Mouse (Mus musculus) MEL (cell line): ENCODE data around the gene Ablim2. TPM values are rescaled to one million over a fixed set of nuclear protein-coding genes. Genes with fewer than 3 reads are reported as not detected.

Source experiments
- DNase-seq: peaks from one replicate; pipeline ENCODE4 v3.0.0; 2011; ENCODE audit warnings: low read depth, low spot score
- H3K27ac ChIP-seq: 2 replicates; pipeline ENCODE4 v1.5.1; 2012; ENCODE audit warnings: low read depth, mild to moderate bottlenecking, control low read depth, low read length, moderate library complexity; ENCODE audit not compliant: control insufficient read depth
- H3K27me3 ChIP-seq, 2 experiments: fragments of 150-350 bp in 1 of 2; sonication (generic) in 1 of 2; 2 replicates each; pipeline ENCODE4 v1.6.1; 2012; ENCODE audit warnings: low read length in 2 of 2, mild to moderate bottlenecking in 2 of 2, improper control_type of control experiment in 1 of 2, moderate library complexity in 1 of 2; ENCODE audit not compliant: insufficient read depth in 2 of 2, control insufficient read depth in 1 of 2
- H3K36me3 ChIP-seq, 2 experiments: 2 replicates each; pipeline ENCODE4 v1.6.1; 2012 to 2014; ENCODE audit warnings: low read length in 2 of 2, improper control_type of control experiment in 1 of 2, inconsistent platforms in 1 of 2, mild to moderate bottlenecking in 1 of 2; ENCODE audit not compliant: insufficient read depth in 2 of 2, control insufficient read depth in 1 of 2
- H3K4me1 ChIP-seq, 2 experiments: fragments of 150-350 bp in 1 of 2; sonication (generic) in 1 of 2; 2 replicates each; pipeline ENCODE4 v1.6.1; 2012; ENCODE audit warnings: low read length in 2 of 2, improper control_type of control experiment in 1 of 2, mild to moderate bottlenecking in 1 of 2; ENCODE audit not compliant: insufficient read depth in 2 of 2, control insufficient read depth in 1 of 2
- H3K4me3 ChIP-seq, 2 experiments: fragments of 150-350 bp in 1 of 2; sonication (generic) in 1 of 2; 2 replicates each; pipeline ENCODE4 v1.5.1; 2012; ENCODE audit warnings: low read depth in 2 of 2, low read length in 2 of 2, mild to moderate bottlenecking in 2 of 2, moderate library complexity in 2 of 2, control low read depth in 1 of 2, improper control_type of control experiment in 1 of 2; ENCODE audit not compliant: control insufficient read depth in 1 of 2, insufficient read depth in 1 of 2
- H3K79me2 ChIP-seq: 2 replicates; pipeline ENCODE4 v1.6.1; 2012; ENCODE audit warnings: mild to moderate bottlenecking, low read length, moderate library complexity; ENCODE audit not compliant: control insufficient read depth, poor library complexity, insufficient read depth
- H3K9ac ChIP-seq: 2 replicates; pipeline ENCODE4 v1.6.1; 2012; ENCODE audit warnings: low read depth, mild to moderate bottlenecking, control low read depth, low read length, moderate library complexity; ENCODE audit not compliant: control insufficient read depth, poor library complexity, severe bottlenecking
- H3K9me3 ChIP-seq: fragments of 150-350 bp; sonication (generic); replicated peaks from 2 replicates; pipeline ENCODE4 v1.6.1; 2012; ENCODE audit warnings: mild to moderate bottlenecking, low read length, improper control_type of control experiment, moderate library complexity; ENCODE audit not compliant: insufficient read depth
- E2F4 ChIP-seq: IDR thresholded peaks from 2 replicates; pipeline ENCODE4 v1.6.1; 2011; ENCODE audit warnings: low read depth, low read length, improper control_type of control experiment, borderline replicate concordance
- ELF1 ChIP-seq: IDR thresholded peaks from 2 replicates; pipeline ENCODE4 v1.6.1; 2014; ENCODE audit warnings: low read depth, mild to moderate bottlenecking, inconsistent platforms, low read length, improper control_type of control experiment, moderate library complexity
- EP300 ChIP-seq, 2 experiments: IDR thresholded peaks; 2 replicates each; pipeline ENCODE4 v1.6.1; 2011; ENCODE audit warnings: improper control_type of control experiment in 2 of 2, low read length in 2 of 2, low read depth in 1 of 2, mild to moderate bottlenecking in 1 of 2
- ETS1 ChIP-seq: IDR thresholded peaks from 2 replicates; pipeline ENCODE4 v1.6.1; 2012; ENCODE audit warnings: low read depth, mild to moderate bottlenecking, inconsistent platforms, low read length, improper control_type of control experiment, moderate library complexity
- GATA1 ChIP-seq: IDR thresholded peaks from 2 replicates; pipeline ENCODE4 v1.6.1; 2011; ENCODE audit warnings: low read depth, low read length, improper control_type of control experiment
- JUND ChIP-seq: IDR thresholded peaks from 2 replicates; pipeline ENCODE4 v1.6.1; 2011; ENCODE audit warnings: low read depth, mild to moderate bottlenecking, improper control_type of control experiment, low read length
- KAT2A ChIP-seq: conservative IDR thresholded peaks from 2 replicates; pipeline ENCODE4 v1.6.1; 2012; ENCODE audit warnings: low read depth, low read length, improper control_type of control experiment, inconsistent platforms
- MAZ ChIP-seq: IDR thresholded peaks from 2 replicates; pipeline ENCODE4 v1.6.1; 2012; ENCODE audit warnings: low read depth, mild to moderate bottlenecking, inconsistent platforms, low read length, improper control_type of control experiment
- MEF2A ChIP-seq: IDR thresholded peaks from 2 replicates; pipeline ENCODE4 v1.6.1; 2014; ENCODE audit warnings: low read depth, mild to moderate bottlenecking, inconsistent platforms, low read length, improper control_type of control experiment; ENCODE audit not compliant: poor library complexity, insufficient replicate concordance, severe bottlenecking; ENCODE audit errors: extremely low read depth
- MXI1 ChIP-seq: IDR thresholded peaks from 2 replicates; pipeline ENCODE4 v1.6.1; 2011; ENCODE audit warnings: mild to moderate bottlenecking, low read depth, low read length, improper control_type of control experiment
- MYC ChIP-seq: IDR thresholded peaks from 2 replicates; pipeline ENCODE4 v1.6.1; 2011; ENCODE audit warnings: low read depth, mild to moderate bottlenecking, low read length, improper control_type of control experiment, moderate library complexity
- NELFE ChIP-seq: IDR thresholded peaks from 2 replicates; pipeline ENCODE4 v1.6.1; 2011; ENCODE audit warnings: low read depth, low read length, improper control_type of control experiment
- NRF1 ChIP-seq: IDR thresholded peaks from 2 replicates; pipeline ENCODE4 v1.6.1; 2014; ENCODE audit warnings: low read depth, mild to moderate bottlenecking, inconsistent platforms, low read length, improper control_type of control experiment, moderate library complexity; ENCODE audit not compliant: poor library complexity, insufficient read depth, severe bottlenecking
- POLR2A ChIP-seq, 2 experiments: IDR thresholded peaks; 2 replicates each; pipeline ENCODE4 v1.6.1; 2011 to 2012; ENCODE audit warnings: low read length in 2 of 2, mild to moderate bottlenecking in 2 of 2, control low read depth in 1 of 2, improper control_type of control experiment in 1 of 2, low read depth in 1 of 2, moderate library complexity in 1 of 2; ENCODE audit not compliant: control insufficient read depth in 1 of 2, insufficient read depth in 1 of 2, poor library complexity in 1 of 2
- POLR2AphosphoS2 ChIP-seq: IDR thresholded peaks from 2 replicates; pipeline ENCODE4 v1.6.1; 2011; ENCODE audit warnings: low read length, improper control_type of control experiment
- POLR2AphosphoS5 ChIP-seq: IDR thresholded peaks from 2 replicates; pipeline ENCODE4 v1.6.1; 2012; ENCODE audit warnings: low read depth, borderline replicate concordance, mild to moderate bottlenecking, inconsistent platforms, low read length, moderate library complexity, mixed read lengths
- RCOR1 ChIP-seq: IDR thresholded peaks from 2 replicates; pipeline ENCODE4 v1.6.1; 2012; ENCODE audit warnings: low read depth, mild to moderate bottlenecking, inconsistent platforms, low read length, improper control_type of control experiment
- SIN3A ChIP-seq: IDR thresholded peaks from 2 replicates; pipeline ENCODE4 v1.6.1; 2012; ENCODE audit warnings: low read length, improper control_type of control experiment, inconsistent platforms
- SMC3 ChIP-seq: IDR thresholded peaks from 2 replicates; pipeline ENCODE4 v1.6.1; 2011; ENCODE audit warnings: low read depth, low read length, improper control_type of control experiment
- TAL1 ChIP-seq: IDR thresholded peaks from 2 replicates; pipeline ENCODE4 v1.6.1; 2012; ENCODE audit warnings: mild to moderate bottlenecking, inconsistent platforms, low read length, moderate library complexity, mixed read lengths
- TCF12 ChIP-seq: IDR thresholded peaks from 2 replicates; pipeline ENCODE4 v1.6.1; 2014; ENCODE audit warnings: low read depth, mild to moderate bottlenecking, inconsistent platforms, low read length, improper control_type of control experiment, moderate library complexity
- UBTF ChIP-seq: IDR thresholded peaks from 2 replicates; pipeline ENCODE4 v1.6.1; 2012; ENCODE audit warnings: low read depth, mild to moderate bottlenecking, inconsistent platforms, low read length, improper control_type of control experiment, moderate library complexity, borderline replicate concordance; ENCODE audit not compliant: insufficient read depth
- ZMIZ1 ChIP-seq: IDR thresholded peaks from 2 replicates; pipeline ENCODE4 v1.6.1; 2012; ENCODE audit warnings: low read depth, mild to moderate bottlenecking, inconsistent platforms, low read length, improper control_type of control experiment, moderate library complexity
- polyA plus RNA-seq, 2 experiments: library from polyadenylated mRNA; stranded (reverse) in 1 of 2; unstranded in 1 of 2; fragments of >175 nt in 1 of 2; fragments of >200 nt in 1 of 2; gene quantifications; 2 replicates each; pipeline versions ENCODE4 v1.2.1 to v1.2.4; 2012; ENCODE audit warnings: low replicate concordance in 2 of 2, low read depth in 1 of 2; ENCODE audit not compliant: insufficient read length in 2 of 2, insufficient read depth in 1 of 2, missing spikeins in 1 of 2
- total RNA-seq: library from RNA; depleted of rRNA; stranded (reverse); fragments of 300-350 nt; gene quantifications from 2 replicates; pipeline ENCODE4 v1.2.3, GENCODE M21; 2012

Gene Ablim2
- total and polyA plus RNA-seq, 3 experiments, result not detected

DNA sequence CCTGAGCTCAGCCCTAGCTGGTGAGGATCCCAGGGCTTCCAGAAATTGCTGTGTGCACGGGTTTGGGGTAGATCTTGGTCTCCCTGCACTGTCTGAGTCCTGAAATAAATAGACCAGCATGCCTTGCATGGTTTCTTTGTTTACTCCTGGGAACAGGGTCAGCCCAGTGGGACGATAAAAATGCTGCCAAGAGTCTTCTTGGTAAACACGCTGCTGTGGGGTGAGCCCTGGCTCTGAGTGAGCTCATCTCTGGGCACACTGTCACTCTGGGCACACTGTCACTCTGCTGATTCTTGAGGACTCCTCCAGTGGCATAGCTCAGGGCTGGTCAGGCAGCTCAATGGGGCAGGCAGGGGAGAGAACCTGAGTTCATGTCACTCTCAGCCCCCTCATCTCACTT, 98.6 kb downstream of the Ablim2 start:
- H3K79me2 ChIP-seq, result no peaks in the 10 kb centered on the region
- no peaks in the 10 kb centered on the region for H3K27me3 ChIP-seq
- no peaks in the 10 kb centered on the region for H3K9me3 ChIP-seq
- no peak overlapping the region for H3K27ac ChIP-seq
- no peak for DNase-seq
- no peak for TF ChIP-seq NRF1
- no peak for TF ChIP-seq UBTF
- no peak for TF ChIP-seq TCF12
- no peak for TF ChIP-seq GATA1
- TF ChIP-seq MYC, result no peak
- no peak for TF ChIP-seq ZMIZ1
- no peak for TF ChIP-seq POLR2A (IDR thresholded peaks at IDR 0.05; ENCODE audit: control insufficient read depth in 1 of 2, insufficient read depth in 1 of 2, low read depth in 1 of 2, low read length in 2 of 2, poor library complexity in 1 of 2)
- TF ChIP-seq EP300 (IDR thresholded peaks at IDR 0.05; ENCODE audit: low read depth in 1 of 2, low read length in 2 of 2), result no peak
- TF ChIP-seq E2F4, result no peak
- TF ChIP-seq JUND, result no peak
- no peak for TF ChIP-seq SMC3
- no peak for TF ChIP-seq TAL1
- TF ChIP-seq POLR2AphosphoS5, result no peak
- TF ChIP-seq MXI1, result no peak
- no peak for TF ChIP-seq ETS1
- no peak for TF ChIP-seq RCOR1
- TF ChIP-seq MAZ, result no peak
- no peak for TF ChIP-seq ELF1
- no peak overlapping the region for H3K9ac ChIP-seq
- no peaks in the 10 kb centered on the region for H3K4me1 ChIP-seq
- no peak overlapping the region for H3K4me3 ChIP-seq
- H3K36me3 ChIP-seq, result no peaks in the 10 kb centered on the region

DNA sequence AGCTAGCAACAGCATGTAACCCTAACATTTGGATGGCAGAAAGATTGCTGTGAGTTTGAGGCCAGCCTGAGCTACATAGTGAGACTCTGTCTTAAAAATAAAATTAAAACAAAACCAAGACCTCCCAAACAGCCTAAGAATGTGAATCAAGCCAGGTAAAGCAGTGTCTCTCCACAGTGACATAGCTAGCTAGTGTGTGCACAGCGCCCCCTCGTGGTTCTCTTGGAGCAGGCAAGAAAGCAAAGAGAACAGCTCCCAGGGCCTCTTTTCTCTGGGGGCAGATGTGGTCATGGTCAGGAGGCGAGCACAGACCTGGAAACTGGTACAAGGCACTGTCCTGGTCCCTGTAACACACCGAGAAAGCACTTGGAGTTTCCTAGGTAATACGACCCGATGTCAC, 100.4 kb downstream of the Ablim2 start:
- H3K27me3 ChIP-seq, result no peaks in the 10 kb centered on the region
- H3K36me3 ChIP-seq, result no peaks in the 10 kb centered on the region
- no peak overlapping the region for H3K9ac ChIP-seq
- no peaks in the 10 kb centered on the region for H3K4me1 ChIP-seq
- H3K9me3 ChIP-seq, result no peaks in the 10 kb centered on the region
- no peak overlapping the region for H3K4me3 ChIP-seq
- no peak for TF ChIP-seq NELFE
- TF ChIP-seq ETS1, result no peak
- TF ChIP-seq MYC, result no peak
- TF ChIP-seq JUND, result no peak
- TF ChIP-seq POLR2AphosphoS2, result no peak
- TF ChIP-seq MEF2A, result no peak
- TF ChIP-seq EP300 (IDR thresholded peaks at IDR 0.05; ENCODE audit: low read depth in 1 of 2, low read length in 2 of 2), result no peak
- no peak for TF ChIP-seq SIN3A
- TF ChIP-seq RCOR1, result no peak
- no peak for TF ChIP-seq KAT2A
- DNase-seq, result no peak
- no peaks in the 10 kb centered on the region for H3K79me2 ChIP-seq
- no peak overlapping the region for H3K27ac ChIP-seq
